27 mouse cellular contexts compared by ENCODE assay signal in genomic region chr12:76281111-76281660, GRCm38 (mm10). TPM values are rescaled to one million over a fixed set of nuclear protein-coding genes. Genes with fewer than 3 reads are reported as not detected.
DNase-seq lines count a peak whose midpoint lies in the region; TF ChIP-seq lines count a peak whose summit lies in the region.
"Had no signal": no experiment of that assay in that cellular context is flagged by ENCODE, and none has a peak within 500 bp of the region (broad histone marks: within the 10 kb centered on the region; RNA-seq: fewer than 3 reads in every experiment).

No protein-coding gene starts in this region.

- peak overlapping the region; percentile 49 for H3K27ac ChIP-seq in layer of hippocampus, adult 2 months
- H3K27ac ChIP-seq: embryonic facial prominence, embryonic 12.5 days; embryonic facial prominence, embryonic 15.5 days; forebrain, embryonic 15.5 days; heart, embryonic 15.5 days; hindbrain, embryonic 13.5 days had no signal

- DNase-seq in adrenal gland, adult 2 months, result peak; percentile 66
- DNase-seq in adrenal gland, postnatal 25 days, result no peak
- DNase-seq in layer of hippocampus, adult 2 months (ENCODE audit: low spot score in 2 of 2), result no peak
- no peak for DNase-seq in layer of hippocampus, postnatal 14 days (ENCODE audit: low spot score in 2 of 2)
- DNase-seq in adipocyte (ENCODE audit: low spot score), result peak; percentile 65
- peak; percentile 58 for DNase-seq in fibroblast of lung, adult 2 months (ENCODE audit: low read depth)
- no peak for DNase-seq in layer of hippocampus, adult 9-10 months (ENCODE audit: low spot score)
- DNase-seq: B cell, adult 2 months; cerebellum, adult 11 months; cerebellum, adult 9-11 months; gastrocnemius, postnatal 25 days; heart, adult 18-20 months; heart, postnatal 10 days; heart, postnatal 36 days had no signal

- TF ChIP-seq CTCF in layer of hippocampus, adult 2 months (conservative IDR thresholded peaks at IDR 0.05), result no peak

- H3K4me3 ChIP-seq in layer of hippocampus, adult 2 months, result no peak overlapping the region
- H3K4me3 ChIP-seq: embryonic facial prominence, embryonic 12.5 days; embryonic facial prominence, embryonic 15.5 days; forebrain, embryonic 12.5 days; forebrain, embryonic 15.5 days; heart, embryonic 12.5 days; heart, embryonic 15.5 days; hindbrain, embryonic 10.5 days; hindbrain, embryonic 13.5 days; intestine, embryonic 15.5 days had no signal

RNA-seq across cellular contexts. Expression of gene Mthfd1, which starts 26.1 kb away (rescaled TPM):
- total RNA-seq in adrenal gland, adult 2 months (2021), result 10 to 100 TPM; 41.8 to 49.4 TPM
- polyA plus RNA-seq in adrenal gland, adult 2 months (2012; rRNA removed), result 16.0 and 18.1 TPM in 2 replicates
- 54.7 and 64.6 TPM in 2 replicates for total RNA-seq in adrenal gland, postnatal 25 days (2021)
- total RNA-seq in layer of hippocampus, adult 2 months (2021), result 10 to 100 TPM; 42.6 to 47.5 TPM
- 10 to 100 TPM; 41.8 to 44.0 TPM for total RNA-seq in layer of hippocampus, postnatal 14 days (2021)

RNA-seq across cellular contexts. Expression of gene Tex21, which starts 34.6 kb away (rescaled TPM):
- total RNA-seq in adrenal gland, adult 2 months (2021), result not detected
- not detected in 2 replicates for polyA plus RNA-seq in adrenal gland, adult 2 months (2012; rRNA removed)
- not detected in 2 replicates for total RNA-seq in adrenal gland, postnatal 25 days (2021)
- not detected for total RNA-seq in layer of hippocampus, adult 2 months (2021)
- not detected for total RNA-seq in layer of hippocampus, postnatal 14 days (2021)
- total RNA-seq: gastrocnemius, adult 8-10 months; gastrocnemius, postnatal 25 days; heart, adult 18-20 months; heart, postnatal 10 days; heart, postnatal 36 days had no signal
- polyA plus RNA-seq: cerebellum, adult 2 months; embryonic facial prominence, embryonic 12.5 days; embryonic facial prominence, embryonic 15.5 days; forebrain, embryonic 12.5 days; forebrain, embryonic 15.5 days; heart, embryonic 15.5 days; hindbrain, embryonic 10.5 days; hindbrain, embryonic 16.5 days; intestine, embryonic 15.5 days; Patski had no signal

RNA-seq across cellular contexts. Expression of gene Akap5, which starts 43.5 kb away (rescaled TPM):
- total RNA-seq in adrenal gland, adult 2 months (2021), result under 1 TPM; 0.29 to 0.76 TPM
- polyA plus RNA-seq in adrenal gland, adult 2 months (2012; rRNA removed), result 0.07 TPM in 2 replicates
- total RNA-seq in adrenal gland, postnatal 25 days (2021), result 0.81 and 1.1 TPM in 2 replicates
- total RNA-seq in layer of hippocampus, adult 2 months (2021), result 10 to 100 TPM; 61.5 to 63.0 TPM
- 10 to 100 TPM; 57.5 to 60.4 TPM for total RNA-seq in layer of hippocampus, postnatal 14 days (2021)

Comparison
In these comparisons a context has a peak if more than half of its experiments do, and no peak if none do; other contexts are left out.
1. DNase-seq: peak in adrenal gland, adult 2 months (single experiment), adipocyte (single experiment) and fibroblast of lung, adult 2 months (single experiment); none in adrenal gland, postnatal 25 days (single experiment), layer of hippocampus, adult 2 months (0 of 2), layer of hippocampus, postnatal 14 days (0 of 2) and layer of hippocampus, adult 9-10 months (single experiment).
2. RNA of gene Akap5, which starts 43.5 kb away (total RNA-seq): 61.5 to 63.0 TPM in layer of hippocampus, adult 2 months and 57.5 to 60.4 TPM in layer of hippocampus, postnatal 14 days; 0.81 to 1.1 TPM in adrenal gland, postnatal 25 days and 0.29 to 0.76 TPM in adrenal gland, adult 2 months; every median in the first group is over 10 times any median in the second.